Mouse (Mus musculus) liver, adult 2 months (tissue): ENCODE results near the gene Prss57. TPM values are rescaled to one million over a fixed set of nuclear protein-coding genes. Genes with fewer than 3 reads are reported as not detected.
"Not testable (repeated sequence)": the region's sequence is repeated elsewhere in the genome, so short reads cannot be mapped to it uniquely, and the experiment has no call there.

Experiments used
- DNase-seq: peaks from one replicate; pipeline ENCODE4 v3.0.0-alpha.2; 2011; ENCODE audit warnings: low read depth, low spot score; ENCODE audit errors: extremely low read depth
- H3K27ac ChIP-seq: fragments of 200-500 bp; replicated peaks from 2 replicates; pipeline ENCODE4 v1.5.1; 2012; ENCODE audit warnings: low read depth, mild to moderate bottlenecking, control low read depth, inconsistent platforms, low read length; ENCODE audit not compliant: insufficient read depth
- H3K27me3 ChIP-seq: fragments of 200-500 bp; 2 replicates; pipeline ENCODE4 v1.6.1; 2012; ENCODE audit warnings: mild to moderate bottlenecking, moderate library complexity, low read length, inconsistent platforms; ENCODE audit not compliant: control insufficient read depth, insufficient read depth
- H3K36me3 ChIP-seq: fragments of 200-500 bp; 2 replicates; pipeline ENCODE4 v1.6.1; 2012; ENCODE audit warnings: low read length, inconsistent platforms; ENCODE audit not compliant: control insufficient read depth, insufficient read depth
- H3K4me1 ChIP-seq: fragments of 200-500 bp; 2 replicates; pipeline ENCODE4 v1.6.1; 2011; ENCODE audit warnings: low read length; ENCODE audit not compliant: control insufficient read depth, insufficient read depth
- H3K4me3 ChIP-seq: fragments of 200-500 bp; 2 replicates; pipeline ENCODE4 v1.5.1; 2011; ENCODE audit warnings: low read depth, mild to moderate bottlenecking, control low read depth, low read length, moderate library complexity; ENCODE audit not compliant: insufficient read depth
- H3K79me2 ChIP-seq: fragments of 200-500 bp; 2 replicates; pipeline ENCODE4 v1.6.1; 2012; ENCODE audit warnings: inconsistent platforms, mild to moderate bottlenecking, low read length, moderate library complexity; ENCODE audit not compliant: control insufficient read depth, insufficient read depth
- H3K9ac ChIP-seq: fragments of 200-500 bp; 2 replicates; pipeline ENCODE4 v1.6.1; 2012; ENCODE audit warnings: low read depth, mild to moderate bottlenecking, control low read depth, inconsistent platforms, low read length
- CTCF ChIP-seq: fragments of 200-500 bp; IDR thresholded peaks from 2 replicates; pipeline ENCODE4 v1.5.1; 2011; ENCODE audit warnings: low read depth, low read length, control low read depth
- POLR2A ChIP-seq: fragments of 200-500 bp; IDR thresholded peaks from 2 replicates; pipeline ENCODE4 v1.6.1; 2011; ENCODE audit warnings: low read length, control low read depth; ENCODE audit not compliant: insufficient read depth; ENCODE audit errors: extremely low read depth
- WGBS: fragments of 180-500 bp; shearing (Covaris S2); methylation state at CpG from one replicate; pipeline ENCODE4 v1.1.7; 2018; 5-methylcytosine and 5-hydroxymethylcytosine counted together
- polyA plus RNA-seq: library from polyadenylated mRNA; depleted of rRNA; stranded (reverse); fragments of >200 nt; gene quantifications from 2 replicates; pipeline ENCODE4 v1.2.3, GENCODE M21; 2012
- total RNA-seq: library from RNA; depleted of rRNA; stranded (reverse); fragments of >200 nt; gene quantifications from 2 replicates; pipeline ENCODE4 v1.2.3, GENCODE M21; 2014

Prss57 gene
- total and polyA plus RNA-seq, 2 experiments = not detected

DNA sequence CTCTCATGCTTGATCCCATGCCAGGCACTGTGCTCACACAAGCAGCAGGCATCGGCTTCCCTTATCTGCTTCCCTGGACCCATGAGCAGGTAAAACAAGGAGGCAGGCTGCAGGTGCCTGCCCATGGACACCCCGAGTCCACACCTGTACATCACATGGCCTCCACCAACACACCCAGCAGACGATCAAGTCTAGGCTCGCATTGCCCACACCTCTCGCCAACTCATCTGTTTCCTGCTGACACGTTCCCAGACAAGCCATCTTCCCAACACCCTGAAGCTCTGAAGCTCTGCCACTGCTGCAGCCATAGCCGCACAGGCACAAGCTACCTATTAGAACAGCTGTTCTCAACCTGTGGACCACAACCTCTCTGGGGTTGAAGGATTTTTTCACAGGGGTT, 26.5 kb downstream of the Prss57 start:
- no peak overlapping the region for H3K27ac ChIP-seq
- no peaks in the 10 kb centered on the region for H3K27me3 ChIP-seq
- H3K4me3 ChIP-seq = no peak overlapping the region
- H3K36me3 ChIP-seq = peaks cover 3% of the 10 kb centered on the region; the same call in 1 of the 2 replicates
- no peak overlapping the region for H3K9ac ChIP-seq
- H3K79me2 ChIP-seq = peaks cover 27% of the 10 kb centered on the region
- peaks cover 20% of the 10 kb centered on the region for H3K4me1 ChIP-seq
- no peak for TF ChIP-seq POLR2A
- TF ChIP-seq CTCF = no peak
- DNase-seq = no peak
- 45% methylated on average over 7 of the region's 7 CpGs for WGBS

DNA sequence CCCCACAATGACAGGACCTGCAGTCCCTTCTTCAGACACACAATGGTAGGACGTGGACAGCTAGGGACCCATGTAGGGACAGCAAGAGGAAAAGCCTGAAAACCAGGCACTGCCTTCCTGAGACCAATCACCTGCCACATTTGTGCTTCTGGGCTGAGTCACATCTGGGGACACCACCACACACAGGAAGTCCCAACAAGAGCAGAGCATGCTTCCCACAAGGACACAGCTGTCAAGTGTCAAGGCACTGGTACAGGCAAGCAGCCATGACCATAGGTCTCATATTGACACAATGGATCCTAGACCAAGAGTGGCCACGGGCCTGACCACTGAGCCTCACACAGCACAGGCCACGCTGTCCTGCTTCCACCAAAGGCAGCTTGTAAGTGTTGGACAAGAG, 27.9 kb downstream of the Prss57 start:
- no peak for DNase-seq
- no peaks in the 10 kb centered on the region for H3K27me3 ChIP-seq
- 72% methylated on average over 3 of the region's 3 CpGs for WGBS
- H3K79me2 ChIP-seq = peaks cover 27% of the 10 kb centered on the region
- TF ChIP-seq POLR2A (no peak), CTCF (no peak)
- H3K9ac ChIP-seq = no peak overlapping the region
- no peak overlapping the region for H3K4me3 ChIP-seq
- H3K27ac ChIP-seq = no peak overlapping the region
- peaks cover 18% of the 10 kb centered on the region for H3K4me1 ChIP-seq
- peaks cover 4% of the 10 kb centered on the region; the same call in 1 of the 2 replicates for H3K36me3 ChIP-seq

DNA sequence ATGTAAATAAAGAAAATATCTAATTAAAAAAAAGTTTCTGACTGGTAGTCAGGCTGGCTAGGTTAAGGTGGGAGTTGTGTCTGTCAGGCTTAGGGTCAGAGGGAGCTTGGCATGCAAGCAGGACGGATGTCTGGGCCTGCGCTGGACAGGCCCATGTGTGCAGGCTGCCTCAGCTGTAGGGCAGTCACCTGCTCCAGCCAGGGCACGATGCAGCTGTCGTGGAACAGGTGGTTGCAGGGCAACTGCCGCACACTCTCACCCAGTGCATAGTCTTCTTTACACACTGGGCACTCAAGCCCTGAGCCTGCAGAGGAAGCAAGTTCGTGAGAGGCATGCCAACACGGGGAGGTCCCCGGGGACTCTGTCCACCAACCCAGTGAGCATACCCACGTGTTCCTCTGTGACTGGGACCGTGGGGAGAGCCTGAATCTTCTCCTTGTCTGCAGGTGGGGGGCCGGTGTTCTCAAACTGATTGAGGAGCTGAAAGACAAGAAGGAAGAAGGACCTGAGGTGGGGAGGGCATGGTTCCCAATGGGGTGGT, 30.1 kb downstream of the Prss57 start:
- TF ChIP-seq POLR2A = no peak
- no peak for TF ChIP-seq CTCF
- DNase-seq = no peak
- Histone ChIP-seq H3K36me3 (peaks cover 4% of the 10 kb centered on the region; the same call in 1 of the 2 replicates), H3K4me1 (peaks cover 13% of the 10 kb centered on the region), H3K27me3 (no peaks in the 10 kb centered on the region), H3K27ac (no peak overlapping the region), H3K79me2 (peaks cover 19% of the 10 kb centered on the region), H3K9ac (no peak overlapping the region), H3K4me3 (no peak overlapping the region)
- WGBS = 93% methylated on average over 11 of the region's 11 CpGs

DNA sequence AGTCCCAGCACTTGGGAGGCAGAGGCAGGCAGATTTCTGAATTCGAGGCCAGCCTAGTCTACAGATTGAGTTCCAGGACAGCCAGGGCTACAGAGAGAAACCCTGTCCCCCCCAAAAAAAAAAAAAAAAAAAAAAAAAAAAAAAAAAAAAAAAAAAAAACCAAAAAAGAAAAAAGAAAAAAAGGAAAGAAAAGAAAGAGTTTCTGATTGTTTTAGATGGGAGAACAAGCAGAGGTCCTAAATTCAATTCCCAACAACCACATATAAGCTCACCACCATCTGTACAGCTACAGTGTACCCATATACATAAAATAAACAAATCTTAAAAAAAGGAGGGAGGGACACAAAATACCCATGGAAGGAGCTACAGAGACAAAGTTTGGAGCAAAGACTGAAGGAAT, 31.1 kb downstream of the Prss57 start:
- H3K9ac ChIP-seq, H3K27me3 ChIP-seq, H3K27ac ChIP-seq, H3K4me3 ChIP-seq, H3K4me1 ChIP-seq, H3K36me3 ChIP-seq, DNase-seq: not testable (repeated sequence)
- WGBS = 96% methylated on average over 1 of the region's 1 CpGs
- H3K79me2 ChIP-seq = peaks cover 16% of the 10 kb centered on the region

DNA sequence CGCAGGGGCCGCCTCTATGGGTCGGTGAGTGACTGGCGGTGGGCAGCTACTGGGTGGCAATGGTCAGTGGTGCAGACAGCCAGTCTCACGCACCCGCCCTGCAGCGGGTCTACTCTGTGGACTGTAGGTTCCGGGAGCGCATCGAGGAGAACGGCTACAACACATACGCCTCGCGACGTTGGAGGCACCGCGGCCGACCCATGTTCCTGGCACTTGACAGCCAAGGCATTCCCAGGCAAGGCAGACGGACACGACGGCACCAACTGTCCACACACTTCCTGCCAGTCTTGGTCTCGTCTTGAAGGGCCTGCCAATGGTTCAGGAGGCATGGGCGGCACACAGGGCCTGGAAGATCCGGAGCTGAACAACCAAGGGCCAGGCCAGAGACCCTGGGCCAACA, 34.1 kb downstream of the Prss57 start:
- Histone ChIP-seq H3K36me3 (peaks cover 4% of the 10 kb centered on the region; the same call in 1 of the 2 replicates), H3K27me3 (no peaks in the 10 kb centered on the region), H3K9ac (no peak overlapping the region), H3K79me2 (no peaks in the 10 kb centered on the region), H3K27ac (no peak overlapping the region), H3K4me1 (no peaks in the 10 kb centered on the region), H3K4me3 (no peak overlapping the region)
- TF ChIP-seq POLR2A = no peak
- TF ChIP-seq CTCF = no peak
- no peak for DNase-seq
- WGBS = 90% methylated on average over 24 of the region's 24 CpGs

DNA sequence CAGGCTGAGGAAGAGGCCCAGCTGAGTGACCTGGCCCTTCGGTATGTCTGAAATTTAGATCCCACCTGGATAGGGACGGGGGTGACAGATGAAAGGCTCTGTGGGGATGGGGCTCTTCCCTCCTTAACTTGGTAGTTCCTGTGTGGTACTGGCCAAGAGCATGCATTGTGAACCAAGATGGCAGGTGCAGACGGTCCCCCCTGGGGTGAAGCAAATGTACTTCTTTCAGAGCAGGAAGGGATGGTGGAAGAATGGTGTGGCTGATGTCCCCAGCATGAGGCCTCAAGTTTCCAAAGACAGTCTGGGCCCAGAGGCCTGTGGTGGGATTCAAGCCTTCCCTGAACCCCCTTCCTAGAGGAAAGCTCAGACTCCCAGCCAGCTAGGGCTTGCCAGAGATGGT, 34.9 kb downstream of the Prss57 start:
- Histone ChIP-seq H3K79me2 (no peaks in the 10 kb centered on the region), H3K4me1 (no peaks in the 10 kb centered on the region), H3K4me3 (no peak overlapping the region), H3K9ac (no peak overlapping the region), H3K36me3 (peaks cover 2% of the 10 kb centered on the region; the same call in 1 of the 2 replicates), H3K27me3 (no peaks in the 10 kb centered on the region), H3K27ac (no peak overlapping the region)
- 91% methylated on average over 3 of the region's 3 CpGs for WGBS
- no peak for TF ChIP-seq CTCF
- TF ChIP-seq POLR2A = no peak
- DNase-seq = no peak
